Mouse (Mus musculus) gastrocnemius, adult 2 months (tissue): Measurements from ENCODE around the gene Ipmk. TPM values are rescaled to one million over a fixed set of nuclear protein-coding genes. Genes with fewer than 3 reads are reported as not detected.

ENCODE experiments used
- DNase-seq: peaks from one replicate; pipeline ENCODE4 v3.0.0; 2022
- H3K27ac ChIP-seq: fragments of 200-600 bp; 2 replicates; pipeline ENCODE4 v1.8.1; 2022; ENCODE audit warnings: mild to moderate bottlenecking
- H3K4me3 ChIP-seq: fragments of 200-600 bp; 2 replicates; pipeline ENCODE4 v1.8.1; 2022; ENCODE audit warnings: mild to moderate bottlenecking, moderate library complexity
- CTCF ChIP-seq: fragments of 200-600 bp; IDR thresholded peaks from 2 replicates; pipeline ENCODE4 v1.8.1; 2022; ENCODE audit warnings: antibody characterized with exemption, mild to moderate bottlenecking, moderate library complexity
- intact Hi-C: fragments of 180-260 bp; cut with DNase I; formaldehyde crosslinking; loops from one replicate; pipeline ENCODE4 v1.15.1; 2025
- long read RNA-seq, 2 experiments: library from polyadenylated mRNA; stranded (forward); transcript quantifications; one replicate each; pipeline ENCODE4 v2.0.0; 2021
- total RNA-seq, 2 experiments: library from RNA; stranded (reverse); gene quantifications; 2 replicates each; pipeline ENCODE4 v1.2.3; 2021

Ipmk gene
- total RNA-seq: 10 to 100 TPM; 18.1 to 20.6 TPM
- long read RNA-seq, experiment 1, full-length matches to known transcripts: 31 of 39 reads
- long read RNA-seq, experiment 1, partial matches to known transcripts: 2 of 39 reads
- long read RNA-seq, experiment 1, other reads (novel, unspliced or antisense): 6 of 39 reads
- long read RNA-seq, experiment 2, full-length matches to known transcripts: 24 of 28 reads
- long read RNA-seq, experiment 2, partial matches to known transcripts: 1 of 28 reads
- long read RNA-seq, experiment 2, other reads (novel, unspliced or antisense): 3 of 28 reads

GRCm38 (mm10) chr10:71347509-71347949, at the start of gene Ipmk:
TSS of gene Ipmk (plus strand) at chr10:71347763.
- Histone ChIP-seq H3K27ac (peak within 1 kb of the TSS; percentile 93), H3K4me3 (peak within 1 kb of the TSS; percentile 99)
- DNase-seq: peak; percentile 100
- intact Hi-C loops: loop anchor here (5.0 kb wide), 1 partner anchor 110 kb away; the partner anchor contains the start of gene Tfam
- TF ChIP-seq CTCF: no peak

DNA sequence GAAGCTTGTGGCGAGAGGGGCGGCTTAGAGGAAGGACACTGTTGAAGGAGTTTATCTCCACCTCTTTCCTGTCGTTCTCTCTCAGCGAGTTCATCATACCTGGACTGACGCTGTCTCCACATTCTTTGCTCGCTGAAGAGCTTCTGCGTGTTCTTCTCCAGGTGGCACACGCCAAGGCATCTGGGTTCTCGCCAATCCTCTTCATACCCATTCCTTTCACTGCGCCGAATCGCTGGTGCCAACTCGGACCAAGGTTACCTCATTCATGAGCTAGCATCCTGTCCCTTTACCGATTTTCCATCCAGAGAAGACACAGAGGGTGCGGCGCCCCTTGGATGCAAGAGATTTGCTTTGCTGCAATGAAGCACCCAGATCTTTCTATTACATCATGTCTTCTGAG, 47.4 kb upstream of the Ipmk start:
- no peak for TF ChIP-seq CTCF
- Histone ChIP-seq H3K27ac (no peak overlapping the region), H3K4me3 (no peak overlapping the region)
- intact Hi-C loops: no loop called here
- DNase-seq: no peak

DNA sequence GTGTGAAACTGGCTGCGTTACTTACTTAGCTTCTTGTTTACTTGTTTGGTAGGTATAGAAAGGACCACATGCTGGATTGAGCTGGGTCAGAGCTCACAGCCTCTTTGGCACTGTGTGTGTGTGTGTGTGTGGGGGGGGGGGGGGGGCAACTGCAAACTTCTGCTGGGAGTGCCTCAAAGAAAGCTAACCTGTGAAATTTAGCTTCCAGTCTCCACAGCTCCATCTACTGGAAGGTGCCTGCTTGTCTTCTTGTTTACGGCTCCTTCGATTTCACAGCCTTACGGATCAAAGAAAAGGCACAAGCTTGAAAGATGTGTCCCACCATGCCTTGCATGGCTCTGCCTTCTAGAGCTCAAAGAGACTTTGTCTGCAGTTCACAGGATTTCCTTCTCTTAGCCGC, 45.1 kb upstream of the Ipmk start:
- intact Hi-C loops: no loop called here
- peak; percentile 60 for TF ChIP-seq CTCF
- H3K27ac ChIP-seq: peak overlapping the region; percentile 85
- peak; percentile 37 for DNase-seq
- peak overlapping the region; percentile 51 for H3K4me3 ChIP-seq

GRCm38 (mm10) chr10:71306190-71306589, 41.4 kb upstream of the Ipmk start:
- Histone ChIP-seq H3K27ac (no peak overlapping the region), H3K4me3 (no peak overlapping the region)
- no peak for DNase-seq
- intact Hi-C loops: no loop called here
- peak; percentile 68 for TF ChIP-seq CTCF

DNA sequence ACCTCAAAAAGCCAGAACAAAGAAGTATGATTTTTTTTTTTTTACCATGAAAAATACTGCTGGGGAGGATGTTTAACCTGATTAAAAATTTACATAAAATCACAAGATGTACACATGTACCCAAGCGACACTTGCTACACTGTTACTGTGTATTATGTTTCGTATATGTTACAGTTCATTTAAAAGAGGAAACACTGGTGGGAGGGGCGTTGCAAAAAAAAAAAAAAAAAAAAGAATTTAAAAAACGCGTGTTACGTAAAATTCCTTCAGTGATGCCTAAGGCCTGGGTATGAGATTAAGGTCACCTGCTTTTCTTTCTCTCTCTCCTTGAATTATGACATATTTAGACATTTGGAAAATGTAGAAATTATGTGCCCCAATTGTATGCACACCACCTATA, 40.8 kb upstream of the Ipmk start:
- H3K27ac ChIP-seq: no peak overlapping the region
- no peak for TF ChIP-seq CTCF
- DNase-seq: no peak
- H3K4me3 ChIP-seq: no peak overlapping the region
- intact Hi-C loops: no loop called here

DNA sequence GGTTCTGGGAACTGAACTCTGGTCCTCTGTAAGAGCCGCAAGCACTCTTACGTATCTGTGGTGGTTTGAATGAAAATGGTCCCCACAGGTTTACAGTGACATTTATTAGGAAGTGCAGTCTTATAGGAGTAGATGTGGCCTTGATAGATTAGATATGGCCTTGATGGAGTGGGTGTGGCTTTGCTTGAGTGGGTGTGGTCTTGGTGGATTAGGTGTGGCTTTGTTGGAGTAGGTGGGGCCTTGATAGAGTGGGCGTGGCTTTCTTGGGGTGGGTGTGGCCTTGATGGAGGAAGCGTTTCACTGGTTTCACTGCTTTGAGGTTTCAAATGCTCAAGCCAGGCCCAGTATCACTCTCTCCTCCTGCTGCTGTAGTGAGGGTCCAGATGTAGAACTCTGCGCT, 39.4 kb upstream of the Ipmk start:
- H3K4me3 ChIP-seq: no peak overlapping the region
- no peak for DNase-seq
- intact Hi-C loops: no loop called here
- no peak overlapping the region for H3K27ac ChIP-seq
- no peak for TF ChIP-seq CTCF

- no peak for TF ChIP-seq CTCF
- DNase-seq: no peak
- Histone ChIP-seq H3K4me3 (no peak overlapping the region), H3K27ac (no peak overlapping the region)
- intact Hi-C loops: no loop called here
These were observed 37.3 kb upstream of the Ipmk start for GRCm38 (mm10) chr10:71310288-71310687.

- intact Hi-C loops: no loop called here
- no peak for TF ChIP-seq CTCF
These were observed 33.0 kb upstream of the Ipmk start for GRCm38 (mm10) chr10:71314596-71314995.

GRCm38 (mm10) chr10:71316056-71316455, 31.5 kb upstream of the Ipmk start:
- TF ChIP-seq CTCF: no peak

More at GRCm38 (mm10) chr10:71314596-71314995, 33.0 kb upstream of the Ipmk start:
- H3K27ac ChIP-seq: no peak overlapping the region
- DNase-seq: no peak
- no peak overlapping the region for H3K4me3 ChIP-seq

GRCm38 (mm10) chr10:71316497-71316896, 31.1 kb upstream of the Ipmk start:
- no peak for DNase-seq
- H3K27ac ChIP-seq: no peak overlapping the region
- no peak for TF ChIP-seq CTCF
- no peak overlapping the region for H3K4me3 ChIP-seq
- intact Hi-C loops: no loop called here

More at GRCm38 (mm10) chr10:71316056-71316455, 31.5 kb upstream of the Ipmk start:
- DNase-seq: no peak
- no peak overlapping the region for H3K27ac ChIP-seq
- no peak overlapping the region for H3K4me3 ChIP-seq
- intact Hi-C loops: no loop called here

DNA sequence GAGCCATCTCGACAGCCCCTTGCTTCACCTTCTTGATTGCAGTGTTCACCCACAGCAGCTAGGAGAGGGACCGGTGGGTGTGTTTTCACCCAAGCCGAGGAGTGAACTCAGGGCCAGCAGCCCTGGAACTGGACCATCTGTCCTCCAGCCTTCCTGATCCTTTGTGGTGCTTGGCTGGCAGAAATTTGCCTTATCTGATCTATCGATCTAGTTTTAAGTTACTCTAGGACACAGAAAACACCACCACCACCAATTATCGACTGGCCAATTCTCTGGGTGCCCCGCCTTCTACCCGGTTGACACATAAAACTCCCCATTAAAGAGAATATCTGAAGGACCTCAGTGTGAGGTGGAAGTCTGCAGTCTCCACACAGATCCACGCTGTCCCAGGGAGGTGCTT, 23.9 kb upstream of the Ipmk start:
- TF ChIP-seq CTCF: no peak
- intact Hi-C loops: no loop called here
- DNase-seq: no peak
- Histone ChIP-seq H3K4me3 (no peak overlapping the region), H3K27ac (no peak overlapping the region)

GRCm38 (mm10) chr10:71326123-71326522, 21.4 kb upstream of the Ipmk start:
- intact Hi-C loops: no loop called here
- no peak for TF ChIP-seq CTCF
- Histone ChIP-seq H3K4me3 (no peak overlapping the region), H3K27ac (no peak overlapping the region)
- DNase-seq: no peak

DNA sequence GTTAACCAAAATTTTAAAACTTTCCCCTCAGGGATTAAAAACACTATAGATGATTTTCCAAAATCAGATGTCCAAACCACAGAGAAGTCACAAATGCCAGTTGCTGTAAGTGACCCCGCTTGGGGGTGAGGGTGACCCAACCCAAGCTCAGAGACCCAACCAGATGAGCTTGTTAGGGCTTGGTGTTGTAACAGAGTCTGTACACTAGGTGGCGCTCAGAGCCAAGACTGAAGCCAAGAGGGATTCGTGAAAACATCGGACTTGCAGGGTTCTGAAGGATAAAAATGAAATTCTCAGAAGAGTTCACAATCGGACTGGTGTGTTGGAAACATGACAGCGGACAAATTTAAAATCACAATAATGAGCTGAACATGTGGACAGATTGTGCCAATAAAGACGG, 20.8 kb upstream of the Ipmk start:
- peak; percentile 100; the same call in 1 of the 2 replicates for TF ChIP-seq CTCF
- no peak overlapping the region for H3K4me3 ChIP-seq
- no peak overlapping the region for H3K27ac ChIP-seq
- peak; percentile 67 for DNase-seq
- intact Hi-C loops: loop anchor here (1.0 kb wide), 1 partner anchor 75 kb away; no protein-coding TSS in a partner anchor

GRCm38 (mm10) chr10:71327386-71327785, 20.2 kb upstream of the Ipmk start:
- H3K4me3 ChIP-seq: no peak overlapping the region
- intact Hi-C loops: loop anchor here (1.0 kb wide), 1 partner anchor 74 kb away; no protein-coding TSS in a partner anchor
- no peak for TF ChIP-seq CTCF
- H3K27ac ChIP-seq: no peak overlapping the region
- no peak for DNase-seq
